Mouse (Mus musculus) lung, embryonic 14.5 days (tissue): ENCODE results near the gene Shb. TPM values are rescaled to one million over a fixed set of nuclear protein-coding genes. Genes with fewer than 3 reads are reported as not detected.

Experiments used
- ATAC-seq: fragments of 200-750 bp; cut with Nextera tagmentation; 2 replicates; pipeline ENCODE4 v1.8.0; 2017; ENCODE audit warnings: mild to moderate bottlenecking, moderate TSS enrichment, moderate library complexity; ENCODE audit not compliant: insufficient read depth
- DNase-seq: peaks from one replicate; pipeline ENCODE4 v3.0.0-alpha.2; 2015
- H3K27ac ChIP-seq: fragments of 300-500 bp; sonication (generic); 2 replicates; pipeline ENCODE4 v1.5.1; 2014; ENCODE audit warnings: low read depth, mild to moderate bottlenecking, moderate library complexity
- H3K27me3 ChIP-seq: fragments of 300-500 bp; sonication (generic); 2 replicates; pipeline ENCODE4 v1.6.1; 2014; ENCODE audit warnings: low read length, control low read depth; ENCODE audit not compliant: insufficient read depth
- H3K36me3 ChIP-seq: fragments of 300-500 bp; sonication (generic); 2 replicates; pipeline ENCODE4 v1.6.1; 2014; ENCODE audit warnings: control low read depth; ENCODE audit not compliant: insufficient read depth
- H3K4me1 ChIP-seq: fragments of 300-500 bp; sonication (generic); 2 replicates; pipeline ENCODE4 v1.6.1; 2014; ENCODE audit warnings: antibody characterized with exemption, control low read depth; ENCODE audit not compliant: insufficient read depth
- H3K4me2 ChIP-seq: fragments of 300-500 bp; sonication (generic); 2 replicates; pipeline ENCODE4 v1.6.1; 2014; ENCODE audit warnings: mild to moderate bottlenecking
- H3K4me3 ChIP-seq: fragments of 300-500 bp; sonication (generic); 2 replicates; pipeline ENCODE4 v1.5.1; 2014; ENCODE audit warnings: low read depth, low read length
- H3K9ac ChIP-seq: fragments of 300-500 bp; sonication (generic); 2 replicates; pipeline ENCODE4 v1.6.1; 2014
- H3K9me3 ChIP-seq: fragments of 300-500 bp; sonication (generic); 2 replicates; pipeline ENCODE4 v1.6.1; 2016; ENCODE audit warnings: low read depth, low read length, control low read depth
- CTCF ChIP-seq: IDR thresholded peaks from 2 replicates; pipeline ENCODE4 v1.5.1; 2016; ENCODE audit warnings: antibody characterized with exemption, low read depth
- WGBS: fragments of 180-500 bp; shearing (Covaris S2); extraction: QIAGEN DNeasy Blood & Tissue Kit; methylation state at CpG from one replicate; pipeline ENCODE4 v1.1.7; 2014; 5-methylcytosine and 5-hydroxymethylcytosine counted together
- polyA plus RNA-seq: library from polyadenylated mRNA; unstranded; fragments of >200 nt; fragmentation: Nextera tagmentation; extraction: Ambion mirVana; gene quantifications from 2 replicates; pipeline ENCODE4 v1.2.1, GENCODE M21; 2014

Shb gene
- polyA plus RNA-seq, 1 experiment from 2014 or later: 10.6 TPM

DNA sequence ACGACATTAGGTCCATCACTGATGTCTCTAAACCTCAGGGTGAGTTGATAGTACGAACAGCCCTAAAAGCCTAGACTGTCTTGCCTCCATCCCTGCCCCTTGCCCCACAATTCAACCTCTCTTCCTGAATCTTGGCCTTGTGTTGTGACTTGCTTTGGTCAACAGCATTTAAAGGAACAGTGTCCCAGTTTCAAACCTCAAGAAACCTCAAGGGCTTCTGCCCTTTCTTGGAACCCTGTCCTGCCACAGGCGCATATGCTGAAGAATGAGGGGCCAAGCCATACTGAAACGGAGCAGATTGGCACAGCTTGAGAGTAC lies 9.7 kb downstream of the Shb start:
- H3K4me2 ChIP-seq: no peak overlapping the region
- H3K4me3 ChIP-seq: no peak overlapping the region
- no peak for TF ChIP-seq CTCF
- ATAC-seq (no peak), DNase-seq (no peak)
- H3K27ac ChIP-seq: no peak overlapping the region; the same call in 1 of the 2 replicates
- no peaks in the 10 kb centered on the region for H3K27me3 ChIP-seq
- WGBS: 70% methylated on average over 4 of the region's 4 CpGs
- no peaks in the 10 kb centered on the region for H3K9me3 ChIP-seq
- H3K4me1 ChIP-seq: peaks cover 28% of the 10 kb centered on the region
- H3K9ac ChIP-seq: no peak overlapping the region
- 0 out of 2 replicates have a peak, but pooled peaks cover 14% of the 10 kb centered on the region for H3K36me3 ChIP-seq

DNA sequence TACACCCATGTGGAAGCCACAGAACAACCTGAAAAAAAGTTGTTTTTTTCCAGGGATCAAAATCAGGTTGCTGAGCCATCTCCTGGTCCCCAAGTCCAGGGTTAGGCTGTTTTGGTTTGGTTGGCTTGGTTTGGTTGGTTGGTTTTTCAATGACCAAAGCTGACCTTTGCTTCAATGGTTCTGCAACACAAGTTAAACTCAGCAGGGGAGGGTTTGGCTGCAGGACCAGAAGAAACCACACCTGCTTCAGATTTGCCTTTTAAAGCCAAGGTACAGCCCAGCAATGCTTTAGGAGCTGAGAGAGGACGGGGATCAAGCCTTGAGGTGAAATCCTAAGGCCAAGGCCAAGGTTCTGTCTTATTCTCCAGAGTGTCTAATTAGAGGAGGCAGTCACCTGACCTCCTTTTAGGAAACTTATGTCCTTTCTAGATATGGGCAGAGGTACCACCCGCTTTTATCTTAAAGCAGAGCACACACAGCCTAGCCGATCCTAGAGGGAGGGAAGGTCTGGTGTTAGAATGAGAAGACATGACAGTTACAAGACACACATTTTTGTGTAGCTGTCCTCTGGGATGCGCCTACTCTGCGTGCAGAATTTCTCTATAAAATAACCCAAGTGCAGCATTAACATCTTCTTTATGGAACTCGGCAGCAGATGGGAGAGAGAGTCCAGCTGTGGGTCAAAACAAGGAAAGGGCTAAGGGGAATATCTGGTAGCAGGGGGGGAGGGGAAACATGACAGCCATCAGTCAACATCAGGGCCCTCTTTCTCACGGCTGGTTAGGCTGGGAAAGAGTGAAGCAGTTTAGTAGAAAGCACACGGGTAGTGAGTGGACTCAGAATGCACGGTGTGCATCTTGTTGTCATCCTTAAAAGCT lies 10.3 kb downstream of the Shb start:
- TF ChIP-seq CTCF: no peak
- Histone ChIP-seq H3K36me3 (0 out of 2 replicates have a peak, but pooled peaks cover 14% of the 10 kb centered on the region), H3K4me3 (no peak overlapping the region), H3K4me2 (no peak overlapping the region), H3K27ac (no peak overlapping the region), H3K9me3 (no peaks in the 10 kb centered on the region), H3K9ac (no peak overlapping the region), H3K4me1 (peaks cover 28% of the 10 kb centered on the region), H3K27me3 (no peaks in the 10 kb centered on the region)
- 42% methylated on average over 9 of the region's 9 CpGs for WGBS
- ATAC-seq: no peak
- DNase-seq: no peak

DNA sequence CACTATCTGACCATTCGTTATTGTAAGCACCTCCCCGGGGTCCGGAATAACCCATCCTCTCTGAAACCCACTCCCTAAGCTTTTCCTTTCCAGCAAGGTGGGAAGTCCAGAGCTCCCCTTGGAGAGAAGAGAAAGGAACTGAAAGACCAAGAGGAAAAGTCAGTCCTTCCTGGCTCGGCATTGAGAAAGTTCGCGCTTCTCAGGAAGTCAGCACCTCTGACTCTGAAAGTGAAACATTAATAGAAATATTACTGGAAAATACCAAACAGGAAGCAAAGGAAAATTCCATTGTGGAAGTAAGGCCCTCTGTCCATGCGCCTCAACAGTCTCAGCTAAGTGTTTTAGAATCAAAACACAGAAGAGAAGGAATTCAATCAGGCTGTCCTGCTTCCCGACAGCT lies 11.9 kb downstream of the Shb start:
- Histone ChIP-seq H3K4me2 (peak overlapping the region; percentile 3; the same call in 1 of the 2 replicates), H3K4me3 (no peak overlapping the region), H3K9ac (no peak overlapping the region), H3K36me3 (0 out of 2 replicates have a peak, but pooled peaks cover 3% of the 10 kb centered on the region), H3K27me3 (no peaks in the 10 kb centered on the region), H3K9me3 (no peaks in the 10 kb centered on the region), H3K27ac (peak overlapping the region; percentile 56; the same call in 1 of the 2 replicates), H3K4me1 (peaks cover 30% of the 10 kb centered on the region)
- 43% methylated on average over 8 of the region's 8 CpGs for WGBS
- DNase-seq: peak; percentile 43
- TF ChIP-seq CTCF: no peak
- no peak for ATAC-seq

DNA sequence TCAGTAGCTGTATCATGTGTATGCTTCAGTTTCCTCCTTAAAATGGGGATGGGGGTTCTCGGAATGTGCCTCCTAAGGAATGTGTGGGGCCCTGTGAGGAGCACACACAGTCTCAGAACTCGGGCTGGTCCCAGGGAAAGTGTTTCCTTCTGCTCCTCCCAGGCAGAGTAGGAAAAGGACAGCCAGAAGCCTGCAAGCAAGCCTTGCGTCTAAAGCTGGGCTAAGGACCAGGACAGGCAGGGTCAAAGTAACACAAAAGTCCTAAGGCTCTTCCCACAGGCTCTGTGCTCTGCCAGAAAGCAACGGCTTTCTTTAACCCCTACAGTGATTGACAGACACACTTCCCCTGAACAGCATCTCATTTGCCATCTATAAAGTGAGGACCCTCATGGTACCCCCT lies 14.9 kb downstream of the Shb start:
- Histone ChIP-seq H3K4me3 (no peak overlapping the region), H3K4me1 (peaks cover 53% of the 10 kb centered on the region), H3K9me3 (no peaks in the 10 kb centered on the region), H3K27ac (no peak overlapping the region), H3K27me3 (no peaks in the 10 kb centered on the region), H3K9ac (no peak overlapping the region), H3K4me2 (no peak overlapping the region), H3K36me3 (no peaks in the 10 kb centered on the region)
- TF ChIP-seq CTCF: no peak
- WGBS: 36% methylated on average over 4 of the region's 4 CpGs
- DNase-seq (no peak), ATAC-seq (no peak)

DNA sequence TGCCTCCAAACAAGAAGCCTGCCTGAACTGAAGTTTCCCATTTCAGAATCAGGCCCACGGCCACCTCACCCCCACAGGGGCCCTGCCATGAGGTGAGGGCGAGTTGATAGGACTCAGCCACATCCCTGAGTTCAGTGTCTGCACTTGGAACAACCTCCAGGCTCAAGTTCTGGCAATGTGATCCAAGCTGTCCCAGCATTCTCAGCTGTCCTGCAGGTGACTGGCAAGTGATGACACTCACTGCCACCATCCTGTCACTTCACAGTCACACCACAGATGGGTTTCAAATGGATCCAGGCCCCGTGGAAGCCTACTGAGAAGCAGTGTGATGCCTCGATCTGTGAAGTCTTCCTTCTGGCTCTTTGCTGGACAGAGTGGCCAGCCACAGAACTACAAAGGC lies 16.4 kb downstream of the Shb start:
- Histone ChIP-seq H3K4me2 (no peak overlapping the region), H3K27me3 (no peaks in the 10 kb centered on the region), H3K4me3 (no peak overlapping the region), H3K9ac (no peak overlapping the region), H3K27ac (no peak overlapping the region), H3K4me1 (peaks cover 44% of the 10 kb centered on the region), H3K36me3 (no peaks in the 10 kb centered on the region), H3K9me3 (no peaks in the 10 kb centered on the region)
- 44% methylated on average over 4 of the region's 4 CpGs for WGBS
- ATAC-seq (no peak), DNase-seq (no peak)
- TF ChIP-seq CTCF: no peak

DNA sequence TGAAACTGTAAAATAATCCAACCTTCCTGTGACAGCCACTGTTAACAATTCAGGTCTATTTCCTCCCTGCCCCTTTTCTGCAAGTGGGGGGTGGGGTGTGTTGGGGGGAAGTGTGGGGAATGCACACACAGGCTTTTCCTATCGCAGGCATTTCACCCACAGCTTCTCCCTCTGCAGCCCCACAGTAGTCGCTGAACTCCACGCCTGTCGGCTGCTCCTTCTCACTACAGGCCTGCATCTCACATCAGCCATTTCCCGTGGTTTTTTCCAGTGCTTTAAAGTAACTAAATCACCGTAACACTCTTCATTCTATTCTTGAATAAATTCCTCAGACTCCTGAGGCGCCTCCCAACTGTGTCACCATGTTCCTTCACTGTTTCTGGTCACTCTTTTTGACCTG lies 17.9 kb downstream of the Shb start:
- Histone ChIP-seq H3K4me2 (peak overlapping the region; percentile 50), H3K9ac (0 out of 2 replicates have a peak overlapping the region, but pooled peaks have one; percentile 11), H3K4me3 (no peak overlapping the region), H3K36me3 (no peaks in the 10 kb centered on the region), H3K27me3 (no peaks in the 10 kb centered on the region), H3K9me3 (no peaks in the 10 kb centered on the region), H3K4me1 (peaks cover 49% of the 10 kb centered on the region), H3K27ac (peak overlapping the region; percentile 83)
- DNase-seq (no peak), ATAC-seq (peak; percentile 66)
- 12% methylated on average over 7 of the region's 7 CpGs for WGBS
- no peak for TF ChIP-seq CTCF

DNA sequence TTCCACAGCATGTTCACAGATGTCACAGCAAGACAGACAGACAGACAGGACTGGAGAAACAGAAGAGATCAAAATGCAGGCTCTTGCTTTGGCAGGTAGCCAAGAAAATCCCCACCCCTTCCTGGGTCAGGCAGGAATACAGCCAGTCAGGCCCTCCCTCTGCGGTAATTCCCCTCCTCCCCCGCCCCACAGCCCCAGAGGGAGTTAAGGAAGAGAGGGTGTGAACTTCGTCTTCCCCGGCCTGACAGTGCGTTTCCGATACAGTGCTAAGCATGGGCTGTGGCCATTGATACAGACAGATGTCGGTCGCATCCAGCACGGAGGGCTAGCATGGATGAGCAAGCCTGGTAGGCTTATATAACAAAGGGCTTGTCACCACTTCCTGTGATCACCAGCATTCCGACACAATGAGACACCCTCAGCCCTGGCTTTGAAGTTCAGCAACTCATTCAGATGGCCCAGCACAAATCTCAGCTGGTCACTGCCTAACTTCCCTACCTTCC lies 18.4 kb downstream of the Shb start:
- H3K9ac ChIP-seq: peak overlapping the region; percentile 11; the same call in 1 of the 2 replicates
- DNase-seq (peak; percentile 76), ATAC-seq (peak; percentile 74)
- 2% methylated on average over 10 of the region's 10 CpGs for WGBS
- no peaks in the 10 kb centered on the region for H3K36me3 ChIP-seq
- peak overlapping the region; percentile 50 for H3K4me2 ChIP-seq
- H3K9me3 ChIP-seq: no peaks in the 10 kb centered on the region
- no peak for TF ChIP-seq CTCF
- no peaks in the 10 kb centered on the region for H3K27me3 ChIP-seq
- peak overlapping the region; percentile 83 for H3K27ac ChIP-seq
- H3K4me1 ChIP-seq: peaks cover 50% of the 10 kb centered on the region
- H3K4me3 ChIP-seq: no peak overlapping the region
